Mouse (Mus musculus) c-Kit-positive CD71-positive TER-119-positive erythroid progenitor cells, embryonic 14.5 days (primary cell): ENCODE measurements around the gene Gramd2.

ENCODE experiments used
- DNase-seq: peaks from one replicate; pipeline ENCODE4 v3.0.0-alpha.2; 2013; ENCODE audit warnings: low spot score

Gene Gramd2

DNA sequence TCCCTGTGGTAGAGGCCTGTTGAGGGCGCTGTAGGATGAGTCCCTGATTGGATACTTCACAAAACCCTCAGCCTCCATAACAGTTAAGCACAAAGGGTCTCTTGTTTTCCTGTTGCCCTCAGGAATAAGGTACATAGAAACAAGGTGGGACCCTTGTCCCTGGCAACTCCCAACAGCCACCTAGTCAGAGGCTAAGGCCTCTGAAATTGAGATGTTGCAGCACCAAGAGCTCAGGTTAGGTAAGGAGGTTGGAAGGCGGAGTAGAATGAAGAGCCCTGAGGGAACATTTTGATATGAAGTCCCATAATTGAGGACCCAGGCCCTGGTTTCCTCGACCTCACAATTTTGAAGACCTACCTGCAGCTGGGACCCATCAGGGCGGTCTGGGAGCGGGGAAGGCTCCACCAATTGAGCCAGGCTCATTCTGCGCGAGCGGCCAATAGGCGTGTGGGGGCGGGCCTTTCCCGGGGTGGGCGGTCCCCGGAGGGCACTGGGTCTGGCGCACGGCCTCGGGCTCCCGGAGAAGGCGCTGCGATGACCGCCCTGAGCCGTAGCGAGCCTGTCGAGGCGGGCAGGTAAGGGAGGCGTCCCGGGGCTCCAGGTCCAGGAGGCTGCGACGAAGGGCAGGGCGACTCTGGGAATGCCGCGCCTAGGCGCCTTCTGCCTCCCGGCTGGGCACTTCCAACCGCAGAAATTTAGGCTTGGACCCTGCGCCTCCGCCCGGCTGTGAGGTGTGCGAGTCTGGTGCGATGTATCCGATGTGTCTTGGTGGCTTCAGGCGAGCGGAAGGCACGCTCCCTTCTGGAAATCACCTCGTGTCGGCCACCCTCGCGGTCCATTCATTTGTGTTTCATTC, at the start of gene Gramd2:
Gene Gramd2, plus strand, starts transcription at position 467 of the 856 bp plus-strand sequence.
- peak; percentile 42 for DNase-seq

DNA sequence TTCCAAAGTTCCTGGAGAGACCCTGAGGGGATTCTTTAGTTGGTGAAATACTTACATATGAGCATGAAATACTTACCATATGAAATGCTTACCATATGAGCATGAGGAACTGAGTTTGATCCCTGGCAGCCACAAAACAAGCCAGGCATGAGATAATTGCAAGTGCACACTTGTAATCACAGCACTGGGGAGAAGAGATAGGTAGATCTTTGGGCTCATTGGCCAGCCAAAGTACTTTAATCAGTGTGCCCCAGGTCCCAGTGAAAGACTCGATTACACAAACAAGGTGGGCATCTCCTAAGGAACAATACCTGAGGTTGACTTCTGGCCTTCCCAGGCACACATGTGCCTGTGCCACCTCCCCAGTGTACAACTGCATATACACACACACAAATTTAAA, 41.6 kb upstream of the Gramd2 start:
- no peak for DNase-seq

DNA sequence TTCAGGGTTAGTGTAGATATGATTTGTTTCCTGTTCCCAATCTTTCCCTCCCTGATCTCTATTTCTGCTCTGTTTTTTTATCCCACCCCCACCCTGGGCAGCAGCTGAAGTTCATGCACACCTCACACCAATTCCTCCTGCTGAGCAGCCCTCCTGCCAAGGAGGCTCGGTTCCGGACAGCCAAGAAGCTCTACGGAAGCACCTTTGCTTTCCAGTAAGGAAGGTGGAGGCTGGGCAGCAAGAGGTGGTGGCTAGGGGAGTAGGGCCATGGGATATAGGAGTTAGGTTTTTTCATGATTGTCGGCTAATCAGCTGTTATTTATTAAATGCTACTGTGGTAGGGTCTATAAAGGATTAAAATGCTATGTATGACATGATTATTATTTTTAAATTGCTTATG, 40.0 kb upstream of the Gramd2 start:
- DNase-seq: no peak

DNA sequence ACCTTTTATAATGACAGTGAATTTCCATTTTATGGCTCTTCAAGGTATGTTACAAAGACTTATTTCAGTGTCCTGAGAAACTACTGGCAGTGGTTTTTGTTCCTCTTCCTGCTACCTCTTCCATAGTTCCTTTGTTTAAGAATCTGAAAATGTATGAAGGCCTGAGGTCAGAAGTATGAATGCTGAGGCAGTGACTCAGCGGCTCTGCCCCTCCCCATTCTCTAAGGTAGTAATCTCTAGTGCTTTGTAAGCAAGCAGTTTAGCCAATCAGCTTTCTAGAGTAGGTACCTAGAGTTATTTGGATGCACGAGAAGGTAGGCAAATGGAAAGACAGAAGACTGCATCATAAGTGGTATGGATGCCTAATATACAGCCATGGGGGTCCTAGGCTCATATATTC, 38.6 kb upstream of the Gramd2 start:
- no peak for DNase-seq

DNA sequence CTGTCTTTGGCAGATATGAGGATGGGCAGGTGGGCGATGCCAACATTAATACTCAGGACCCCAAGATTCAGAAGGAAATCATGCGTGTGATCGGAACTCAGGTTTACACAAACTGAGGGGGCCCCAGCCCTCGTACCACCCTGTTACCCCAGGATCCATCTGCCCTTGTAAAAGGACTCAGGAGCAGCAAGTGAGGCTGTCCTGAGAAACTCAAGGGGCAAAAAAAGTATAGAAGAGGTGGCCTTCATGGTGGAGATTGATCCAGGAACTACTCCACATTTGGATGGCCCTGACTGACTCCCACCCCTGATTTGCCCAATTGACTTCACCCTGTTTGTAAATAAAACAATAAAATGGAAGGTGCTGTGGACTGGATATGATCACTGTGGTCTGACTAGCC, 30.0 kb upstream of the Gramd2 start:
- no peak for DNase-seq

DNA sequence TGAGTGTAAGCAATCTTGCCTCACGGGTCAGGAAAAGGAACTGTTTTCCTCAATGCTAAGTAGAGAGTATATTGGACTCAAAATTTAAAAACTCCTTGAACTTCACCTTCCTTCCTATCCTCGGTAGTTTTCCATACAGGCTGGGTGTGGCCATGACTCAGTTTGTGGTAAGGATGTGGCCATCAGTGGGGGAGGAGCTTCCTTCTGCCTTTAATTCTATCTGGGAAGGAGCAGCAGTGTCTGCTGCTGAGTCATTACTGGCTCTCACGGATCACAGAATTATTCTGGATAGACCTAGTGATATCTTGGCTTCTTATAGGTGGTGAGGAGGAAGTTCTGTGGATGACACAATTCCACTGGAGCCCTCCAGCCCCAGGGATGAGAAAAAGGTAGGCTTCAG, 26.6 kb upstream of the Gramd2 start:
- peak; percentile 51 for DNase-seq

DNA sequence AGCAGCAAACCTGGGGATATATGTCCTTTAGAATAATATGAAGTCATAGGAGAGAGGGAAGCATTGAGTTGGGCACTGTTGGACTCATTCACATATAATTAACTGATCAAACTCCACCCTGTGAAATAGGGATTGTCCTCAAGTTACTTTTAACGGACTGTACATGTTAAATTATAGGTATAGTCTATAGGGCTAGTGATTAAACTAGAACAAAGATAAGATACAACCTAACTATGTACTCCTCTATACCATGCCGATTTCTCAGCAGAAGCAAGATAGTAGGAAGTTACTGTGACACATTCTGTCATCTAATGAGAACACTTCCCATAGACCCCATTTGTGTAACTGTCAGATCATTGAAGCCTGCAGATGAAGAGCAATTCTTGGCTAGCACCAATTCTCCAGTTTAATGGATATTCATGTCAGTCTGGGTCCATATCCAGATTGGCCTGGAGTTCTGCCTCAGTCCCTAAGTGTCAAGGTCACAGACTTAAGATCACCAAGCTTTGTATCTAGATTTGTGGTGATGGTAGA, 25.4 kb upstream of the Gramd2 start:
- DNase-seq: no peak

DNA sequence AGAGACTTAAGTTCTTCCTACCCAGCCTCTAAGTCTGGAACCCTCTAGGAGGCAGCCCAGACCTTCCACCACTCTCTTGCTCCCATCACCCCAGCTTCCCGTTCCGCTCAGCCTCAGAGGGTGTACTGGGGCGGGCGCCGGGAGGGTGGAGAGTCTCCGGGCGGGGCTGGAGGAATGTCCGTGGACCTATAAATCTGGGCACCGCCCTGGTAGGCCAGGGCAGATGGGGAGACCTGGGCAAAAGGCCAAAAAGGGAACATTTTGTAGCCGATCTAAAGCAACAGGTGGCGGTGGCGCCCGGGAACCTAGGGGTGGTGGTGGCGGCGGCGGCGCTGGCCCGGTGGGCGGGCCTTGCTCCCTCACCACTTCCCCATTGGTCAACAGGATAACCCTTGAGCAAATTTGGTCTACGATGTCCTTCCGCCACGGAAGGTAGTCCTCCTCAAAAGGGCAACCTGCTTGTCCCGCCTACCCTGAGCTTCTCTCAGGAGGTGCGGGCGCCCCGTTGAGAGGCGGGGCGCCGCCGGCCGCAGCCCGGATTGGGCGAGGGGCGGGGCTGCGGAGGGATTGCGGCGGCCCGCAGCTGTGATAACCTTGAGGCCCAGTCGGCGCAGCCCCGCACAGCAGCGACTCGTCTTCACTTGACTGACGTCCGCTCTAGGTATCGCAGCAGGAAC, 23.8 kb upstream of the Gramd2 start, which contains the start of gene Pkm:
Gene Pkm, plus strand, starts transcription at position 411 of the 677 bp plus-strand sequence.
- peak; percentile 74 for DNase-seq

DNA sequence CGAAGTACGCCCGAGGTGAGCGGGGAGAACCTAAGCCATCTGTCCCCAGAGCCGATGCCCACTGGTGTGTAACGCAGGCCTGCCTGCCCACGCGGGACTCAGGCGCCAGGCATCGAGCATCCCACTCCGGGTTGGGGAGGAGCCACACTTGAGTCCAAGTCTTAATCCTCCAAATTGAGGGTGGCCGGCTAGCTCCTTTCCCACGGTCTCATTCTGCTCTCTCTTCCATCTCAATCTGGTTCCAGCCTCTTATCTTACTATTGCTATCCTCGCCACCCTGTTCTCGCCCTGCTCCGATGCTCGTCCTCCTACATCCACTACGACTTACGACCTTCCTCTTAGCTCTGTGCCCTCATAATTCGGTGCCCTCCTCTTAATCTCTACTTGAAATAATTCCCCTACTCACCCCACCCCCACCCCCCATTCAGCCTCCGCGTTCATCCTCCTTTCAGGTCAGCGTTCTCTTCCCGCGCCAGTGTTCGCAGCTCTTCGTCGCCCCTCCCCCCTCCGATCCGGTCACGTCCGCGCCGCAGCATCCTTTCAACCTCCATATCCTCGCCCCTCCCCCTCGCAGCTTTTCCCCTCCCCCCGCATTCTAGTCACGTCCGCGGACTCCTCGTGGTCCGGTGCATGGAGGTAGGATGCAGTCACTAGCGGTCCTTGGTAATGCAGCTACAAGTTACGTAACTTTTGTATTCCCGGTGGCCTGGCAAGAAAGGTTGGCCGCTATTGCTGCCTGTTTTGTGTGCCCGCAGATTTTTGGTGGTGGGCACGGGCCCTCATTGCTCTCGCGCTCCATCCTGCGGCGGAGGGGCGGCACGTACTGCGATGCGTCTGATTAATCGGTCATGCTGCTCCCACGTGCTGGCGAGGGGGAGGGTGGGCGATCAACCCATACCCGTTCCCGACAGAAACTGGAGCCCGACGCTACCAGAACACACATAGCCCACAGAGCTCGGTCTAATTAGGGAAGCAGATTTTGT, 23.0 kb upstream of the Gramd2 start:
- DNase-seq: no peak

DNA sequence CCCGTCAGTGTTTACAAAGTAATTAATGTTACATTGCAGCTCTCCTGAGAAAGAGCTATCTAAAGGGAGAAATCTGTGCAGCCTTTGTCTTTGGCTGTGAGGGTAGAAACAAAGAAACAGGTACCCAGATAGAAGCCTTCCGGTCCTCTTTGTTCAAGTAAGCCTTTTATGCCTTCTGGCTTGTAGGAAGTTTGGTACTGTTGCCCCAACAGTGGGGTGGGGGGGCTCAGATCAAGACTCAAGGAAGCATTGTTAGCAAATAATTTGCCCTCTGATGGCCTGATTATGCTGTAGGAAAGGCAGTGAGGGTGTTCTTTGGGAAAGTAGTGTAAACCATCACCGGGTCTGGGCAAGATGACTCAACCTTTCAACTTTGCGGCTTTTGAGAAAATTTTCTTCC, 21.8 kb upstream of the Gramd2 start:
- no peak for DNase-seq

DNA sequence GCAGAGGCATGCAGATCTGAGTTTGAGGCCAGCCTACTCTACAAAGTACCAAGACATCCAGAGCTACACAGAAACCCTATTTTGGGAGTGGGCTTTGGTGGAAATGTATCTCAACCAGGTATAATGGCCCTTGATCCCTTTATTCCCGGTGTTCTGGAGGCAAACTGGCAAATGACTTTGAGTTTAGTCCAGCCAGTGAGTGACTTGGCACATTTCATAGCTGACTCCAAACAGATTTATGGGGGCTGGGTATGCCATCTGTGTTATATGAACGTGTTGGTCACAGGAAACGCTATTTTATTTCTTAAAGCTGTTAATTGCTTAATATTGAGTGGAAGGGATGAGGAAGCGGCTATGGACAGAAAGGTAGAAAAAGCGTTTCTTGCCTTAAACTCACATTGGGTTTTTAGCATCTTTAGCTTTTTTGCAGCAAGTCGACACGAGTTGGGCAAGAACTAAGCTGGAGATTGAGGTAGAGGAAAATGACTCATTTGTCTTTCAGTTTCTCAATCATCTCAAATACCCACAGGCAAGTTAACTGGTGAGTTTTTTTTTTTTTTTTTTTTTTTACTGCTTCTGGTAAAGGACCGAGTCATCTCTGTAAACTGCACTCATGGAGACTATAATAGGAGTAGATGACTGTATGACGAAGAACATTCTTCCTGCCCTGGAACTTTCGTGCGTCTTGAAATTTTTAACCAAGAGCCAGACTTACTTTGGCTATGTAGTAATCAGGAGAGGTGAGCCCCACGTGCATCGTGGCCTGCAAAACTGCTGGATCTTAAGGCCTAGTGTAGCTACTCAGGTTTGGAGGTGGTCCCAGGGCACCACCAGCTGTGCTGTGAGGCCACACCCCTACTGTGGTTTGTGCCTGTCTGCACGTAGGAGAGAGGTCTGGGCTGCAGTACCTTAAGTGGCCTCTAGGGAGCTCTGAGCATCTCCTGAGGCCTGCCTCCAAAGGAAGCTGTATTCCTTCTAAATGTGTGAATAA, 20.6 kb upstream of the Gramd2 start:
- peak; percentile 79 for DNase-seq

DNA sequence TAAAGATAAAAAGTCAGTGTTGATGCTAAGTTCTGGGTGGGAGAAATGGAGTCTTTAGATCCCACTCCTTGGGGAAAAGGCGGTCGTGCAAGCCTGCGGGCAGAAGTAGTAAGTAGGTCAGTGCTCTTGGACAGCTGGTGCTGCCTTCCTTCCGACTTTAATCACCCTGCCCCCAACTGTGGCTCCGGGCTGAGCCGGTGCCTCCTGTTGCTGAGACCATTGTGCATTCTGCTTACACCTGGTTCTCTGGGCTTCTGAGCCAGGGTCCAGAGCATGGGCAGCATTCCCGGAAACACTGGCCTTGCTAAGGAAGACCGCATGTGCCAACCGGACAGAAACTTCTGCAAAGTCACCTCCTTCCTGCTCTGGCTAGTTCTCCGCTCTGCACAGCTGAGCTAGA, 19.5 kb upstream of the Gramd2 start:
- no peak for DNase-seq

DNA sequence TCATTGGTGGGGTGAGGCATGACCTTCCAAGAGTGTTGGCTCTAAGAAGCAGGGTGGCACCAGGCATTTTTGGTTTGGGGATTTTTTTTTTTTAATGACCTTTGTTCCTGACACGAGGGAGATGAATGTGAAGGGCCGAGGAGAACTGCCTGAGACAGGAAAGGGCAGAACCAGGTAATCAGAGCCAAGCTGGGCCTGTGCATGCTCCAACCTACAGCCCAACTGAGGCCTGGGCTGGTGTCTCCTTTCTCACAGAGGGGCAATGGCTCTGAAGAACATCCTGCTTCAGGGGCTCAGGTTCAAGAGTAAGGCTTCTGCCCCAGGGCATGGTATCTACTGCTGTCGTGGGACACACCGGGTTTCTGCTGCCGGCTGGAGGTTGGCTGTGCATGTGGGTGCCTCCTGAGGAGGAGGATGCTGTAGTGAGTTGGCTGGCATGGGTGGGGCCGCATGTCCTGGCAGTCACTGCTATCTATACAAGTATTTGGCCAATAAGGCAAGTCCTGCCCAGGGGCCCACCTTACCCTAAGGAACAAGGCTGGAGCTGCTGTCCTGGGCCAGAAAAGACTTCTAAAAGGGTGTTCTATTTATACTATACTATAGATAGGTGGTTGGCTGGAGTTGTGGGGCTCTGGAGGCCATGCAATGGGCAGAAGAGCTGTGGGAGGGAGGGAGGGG, 18.5 kb upstream of the Gramd2 start:
- DNase-seq: no peak

DNA sequence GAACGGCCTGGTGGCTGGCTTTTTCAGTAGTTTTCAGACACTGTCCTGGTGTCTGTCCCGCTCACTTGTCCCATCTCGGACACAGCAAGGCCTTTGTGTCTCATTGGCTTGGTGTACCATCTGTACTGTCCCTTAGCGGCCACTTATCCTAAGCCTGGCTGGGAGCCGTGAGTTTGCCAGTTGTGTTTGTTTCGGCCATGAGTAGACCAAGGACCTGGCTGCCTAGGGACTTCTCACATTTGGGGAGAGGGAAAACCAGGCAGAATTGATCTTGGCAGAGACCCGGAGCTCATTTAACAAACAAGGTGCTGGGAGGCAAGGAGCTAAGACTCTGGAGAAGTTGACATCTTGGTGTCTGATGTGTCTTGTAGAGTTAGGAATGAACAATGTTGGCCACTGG, 16.7 kb upstream of the Gramd2 start:
- DNase-seq: no peak

DNA sequence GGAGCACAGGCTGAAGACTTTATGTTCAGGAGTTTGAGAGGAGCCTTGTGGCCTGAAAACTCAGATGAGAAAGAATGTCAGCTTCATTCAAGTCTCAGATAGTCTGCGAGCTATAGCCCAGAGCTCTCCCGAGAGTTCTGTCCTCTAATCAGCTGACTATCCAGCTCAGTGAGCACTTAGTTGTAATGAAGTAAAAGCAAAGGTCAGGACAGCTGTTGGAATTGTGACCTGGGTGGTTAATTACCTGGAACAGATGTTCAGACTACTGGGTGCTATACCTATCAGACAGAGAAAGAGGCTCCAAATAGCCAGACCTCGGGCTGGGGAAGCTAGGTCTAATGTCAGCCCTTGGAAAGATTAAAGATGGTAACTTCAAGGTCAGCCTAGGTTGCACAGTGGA, 16.0 kb upstream of the Gramd2 start:
- DNase-seq: no peak

DNA sequence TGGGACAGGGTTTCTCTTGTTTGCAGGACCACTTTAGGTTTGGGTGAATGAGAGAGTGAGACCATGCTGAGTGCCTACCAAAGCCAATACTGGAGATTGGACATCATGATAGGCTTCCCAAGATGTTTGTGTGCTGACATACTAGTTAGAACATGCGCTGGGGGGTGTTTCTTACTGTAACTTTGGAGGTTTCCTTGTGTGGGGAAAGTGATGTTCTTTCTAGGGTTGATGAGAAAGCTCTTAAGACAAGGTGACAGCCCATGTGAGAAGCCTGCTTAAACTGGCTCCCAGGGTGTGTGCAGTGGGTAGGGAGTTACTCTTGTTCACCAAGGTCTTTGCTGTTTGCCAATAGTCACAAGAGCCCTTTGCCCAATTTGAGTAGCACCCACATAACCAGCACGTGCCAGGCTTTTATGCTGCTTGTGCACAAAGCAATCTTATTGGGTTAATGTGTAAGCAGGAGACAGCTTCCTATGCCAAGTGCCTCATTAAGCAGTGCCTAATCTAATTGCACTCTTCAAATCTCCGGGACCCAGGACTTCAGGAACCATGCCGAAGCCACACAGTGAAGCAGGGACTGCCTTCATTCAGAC, 15.2 kb upstream of the Gramd2 start:
- DNase-seq: no peak

DNA sequence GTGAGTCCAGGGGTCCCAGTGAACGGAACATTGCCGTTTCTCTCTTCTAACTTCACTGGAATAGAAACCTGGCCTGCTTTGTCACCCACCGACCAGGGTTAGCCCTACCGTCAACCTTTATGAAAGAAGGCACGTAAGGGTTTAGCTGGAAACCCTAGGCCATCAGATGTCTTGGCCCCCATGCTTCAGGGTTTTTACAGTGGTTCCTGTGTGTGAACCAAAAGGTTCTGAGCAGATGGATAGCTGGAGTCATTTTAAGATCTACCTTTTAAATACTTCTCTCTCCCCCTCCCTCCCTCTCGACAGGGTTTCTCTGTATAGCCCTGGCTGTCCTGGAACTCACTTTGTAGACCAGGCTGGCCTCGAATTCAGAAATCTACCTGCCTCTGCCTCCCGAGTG, 13.9 kb upstream of the Gramd2 start:
- DNase-seq: no peak

DNA sequence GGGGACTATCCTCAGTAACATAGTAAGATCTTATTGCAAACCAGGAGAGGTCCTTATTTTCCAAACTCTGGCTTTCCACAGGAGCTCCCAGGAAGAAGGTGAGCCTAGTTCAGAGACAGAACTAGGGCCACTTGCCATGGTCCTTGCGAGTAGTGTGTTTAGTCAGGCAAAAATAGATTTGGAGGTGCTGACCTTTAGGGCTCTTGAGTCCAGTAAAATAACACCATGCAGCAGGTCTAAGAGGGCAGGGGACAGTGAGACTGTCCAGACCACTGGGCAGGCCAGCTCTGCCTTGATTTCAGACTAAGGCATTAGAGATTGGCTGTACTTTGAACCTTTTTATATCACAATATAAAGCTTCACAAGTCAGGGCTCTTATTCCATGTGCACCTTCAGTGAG, 13.1 kb upstream of the Gramd2 start:
- no peak for DNase-seq

DNA sequence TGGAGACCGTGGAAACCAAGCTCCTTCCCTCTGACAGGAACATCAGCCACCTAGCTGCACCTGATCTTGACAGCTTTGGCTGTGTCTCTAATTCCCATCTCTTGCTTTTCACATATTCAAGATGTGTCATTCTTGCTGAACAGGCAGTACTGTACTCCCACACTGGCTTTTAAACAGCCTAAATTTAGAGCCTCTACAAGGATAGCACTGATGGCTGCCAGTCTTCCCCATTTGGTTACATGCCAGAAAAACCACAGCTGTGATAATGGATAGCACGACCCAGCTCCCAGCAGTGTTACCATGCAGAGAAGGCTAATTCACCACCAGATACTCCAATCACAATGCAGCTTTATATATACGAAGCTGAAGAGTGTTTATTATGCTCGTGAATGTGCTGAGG, 12.7 kb upstream of the Gramd2 start:
- no peak for DNase-seq

DNA sequence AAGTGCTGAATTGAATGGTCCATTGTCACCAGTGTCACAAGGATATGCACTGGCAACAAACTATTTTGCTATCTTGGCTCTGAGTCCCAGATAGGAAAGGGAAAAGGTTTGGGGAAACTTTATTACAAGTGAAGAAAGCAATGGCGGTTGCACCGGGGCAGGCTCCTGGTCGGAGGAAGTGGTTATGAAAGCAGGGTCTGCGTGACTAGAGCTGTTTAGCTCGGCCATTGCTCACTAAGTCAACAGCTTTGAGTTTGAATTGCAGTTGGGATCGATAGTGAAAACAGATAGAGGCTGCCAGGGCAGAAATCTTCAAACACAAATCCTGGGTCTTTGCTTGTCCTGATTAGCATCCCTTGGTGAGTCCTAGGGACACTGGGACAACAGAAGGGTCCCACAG, 12.0 kb upstream of the Gramd2 start:
- DNase-seq: no peak
